Mouse (Mus musculus) MEL (cell line): ENCODE results near the gene Ncstn.

Experiments used
- CHD2 ChIP-seq: IDR thresholded peaks from 2 replicates; pipeline ENCODE4 v1.6.1; 2011; ENCODE audit warnings: low read length, improper control_type of control experiment
- CTCF ChIP-seq, 3 experiments: IDR thresholded peaks in 2 of 3; conservative IDR thresholded peaks in 1 of 3; 2 replicates each; pipeline ENCODE4 v1.5.1; 2011 to 2012; ENCODE audit warnings: low read length in 3 of 3, low read depth in 2 of 3, mild to moderate bottlenecking in 2 of 3, improper control_type of control experiment in 1 of 3, inconsistent platforms in 1 of 3, mixed read lengths in 1 of 3, moderate library complexity in 1 of 3; ENCODE audit not compliant: control insufficient read depth in 1 of 3, insufficient read depth in 1 of 3, poor library complexity in 1 of 3, severe bottlenecking in 1 of 3
- E2F4 ChIP-seq: IDR thresholded peaks from 2 replicates; pipeline ENCODE4 v1.6.1; 2011; ENCODE audit warnings: low read depth, low read length, improper control_type of control experiment, borderline replicate concordance
- EP300 ChIP-seq, 2 experiments: IDR thresholded peaks; 2 replicates each; pipeline ENCODE4 v1.6.1; 2011; ENCODE audit warnings: improper control_type of control experiment in 2 of 2, low read length in 2 of 2, low read depth in 1 of 2, mild to moderate bottlenecking in 1 of 2
- GABPA ChIP-seq: IDR thresholded peaks from 2 replicates; pipeline ENCODE4 v1.6.1; 2012; ENCODE audit warnings: low read depth, mild to moderate bottlenecking, inconsistent platforms, low read length, improper control_type of control experiment, moderate library complexity
- HCFC1 ChIP-seq: IDR thresholded peaks from 2 replicates; pipeline ENCODE4 v1.6.1; 2012; ENCODE audit warnings: low read depth, mild to moderate bottlenecking, inconsistent platforms, low read length, improper control_type of control experiment, moderate library complexity
- MAFK ChIP-seq: IDR thresholded peaks from 2 replicates; pipeline ENCODE4 v1.6.1; 2011; ENCODE audit warnings: low read depth, mild to moderate bottlenecking, low read length, improper control_type of control experiment, borderline replicate concordance
- MAZ ChIP-seq: IDR thresholded peaks from 2 replicates; pipeline ENCODE4 v1.6.1; 2012; ENCODE audit warnings: low read depth, mild to moderate bottlenecking, inconsistent platforms, low read length, improper control_type of control experiment
- MYB ChIP-seq: IDR thresholded peaks from 2 replicates; pipeline ENCODE4 v1.6.1; 2011; ENCODE audit warnings: mild to moderate bottlenecking, low read depth, low read length, improper control_type of control experiment
- POLR2A ChIP-seq, 2 experiments: IDR thresholded peaks; 2 replicates each; pipeline ENCODE4 v1.6.1; 2011 to 2012; ENCODE audit warnings: low read length in 2 of 2, mild to moderate bottlenecking in 2 of 2, control low read depth in 1 of 2, improper control_type of control experiment in 1 of 2, low read depth in 1 of 2, moderate library complexity in 1 of 2; ENCODE audit not compliant: control insufficient read depth in 1 of 2, insufficient read depth in 1 of 2, poor library complexity in 1 of 2
- POLR2AphosphoS2 ChIP-seq: IDR thresholded peaks from 2 replicates; pipeline ENCODE4 v1.6.1; 2011; ENCODE audit warnings: low read length, improper control_type of control experiment
- UBTF ChIP-seq: IDR thresholded peaks from 2 replicates; pipeline ENCODE4 v1.6.1; 2012; ENCODE audit warnings: low read depth, mild to moderate bottlenecking, inconsistent platforms, low read length, improper control_type of control experiment, moderate library complexity, borderline replicate concordance; ENCODE audit not compliant: insufficient read depth
- USF1 ChIP-seq: IDR thresholded peaks from 2 replicates; pipeline ENCODE4 v1.6.1; 2014; ENCODE audit warnings: low read depth, mild to moderate bottlenecking, inconsistent platforms, low read length, improper control_type of control experiment, moderate library complexity
- ZKSCAN1 ChIP-seq: IDR thresholded peaks from 2 replicates; pipeline ENCODE4 v1.6.1; 2012; ENCODE audit warnings: low read depth, mild to moderate bottlenecking, inconsistent platforms, low read length, improper control_type of control experiment, moderate library complexity

DNA sequence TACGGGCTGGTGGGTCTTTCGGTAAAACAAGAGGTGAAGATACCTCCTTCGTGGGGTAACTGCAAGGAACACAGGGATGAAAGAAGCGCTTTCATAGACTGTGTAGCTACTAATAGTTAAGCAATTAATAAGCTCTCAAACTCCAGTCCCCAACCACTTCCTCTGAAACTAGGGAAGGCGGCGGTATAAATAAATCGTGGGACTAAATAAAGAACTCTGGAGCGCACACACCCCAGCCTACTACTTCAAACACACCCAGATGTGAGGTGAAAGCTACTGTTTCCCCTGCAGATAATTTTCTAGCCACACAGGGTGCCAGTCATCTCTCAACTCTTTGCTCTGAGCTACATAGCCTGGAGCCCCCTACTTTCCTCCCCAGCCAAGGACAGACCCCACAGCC is 66.6 kb downstream of the Ncstn start:
- no peak for TF ChIP-seq CTCF (IDR thresholded peaks at IDR 0.05 in 2 of 3, conservative IDR thresholded peaks at IDR 0.05 in 1 of 3; ENCODE audit: control insufficient read depth in 1 of 3, insufficient read depth in 1 of 3, low read depth in 2 of 3, low read length in 3 of 3, poor library complexity in 1 of 3, severe bottlenecking in 1 of 3)
- no peak for TF ChIP-seq CHD2
- TF ChIP-seq HCFC1: no peak
- no peak for TF ChIP-seq MAZ
- TF ChIP-seq MYB: no peak
- no peak for TF ChIP-seq EP300 (IDR thresholded peaks at IDR 0.05; ENCODE audit: low read depth in 1 of 2, low read length in 2 of 2)
- TF ChIP-seq GABPA: no peak
- no peak for TF ChIP-seq POLR2A (IDR thresholded peaks at IDR 0.05; ENCODE audit: control insufficient read depth in 1 of 2, insufficient read depth in 1 of 2, low read depth in 1 of 2, low read length in 2 of 2, poor library complexity in 1 of 2)
- no peak for TF ChIP-seq UBTF
- no peak for TF ChIP-seq POLR2AphosphoS2
- TF ChIP-seq ZKSCAN1: no peak
- TF ChIP-seq USF1: no peak
- no peak for TF ChIP-seq E2F4
- no peak for TF ChIP-seq MAFK
